Mouse (Mus musculus) heart, embryonic 15.5 days (tissue): Measurements from ENCODE around the gene Nrap. TPM values are rescaled to one million over a fixed set of nuclear protein-coding genes. Genes with fewer than 3 reads are reported as not detected.

ENCODE experiments used
- ATAC-seq: fragments of 200-750 bp; cut with Nextera tagmentation; replicated peaks from 2 replicates; pipeline ENCODE4 v1.8.0; 2017; ENCODE audit warnings: low read depth, moderate TSS enrichment; ENCODE audit not compliant: insufficient number of reproducible peaks, insufficient read depth, low FRiP score
- H3K27ac ChIP-seq: fragments of 300-500 bp; sonication (generic); 2 replicates; pipeline ENCODE4 v1.5.1; 2015; ENCODE audit warnings: mild to moderate bottlenecking, inconsistent platforms
- H3K27me3 ChIP-seq: fragments of 300-500 bp; sonication (generic); 2 replicates; pipeline ENCODE4 v1.6.1; 2015; ENCODE audit warnings: inconsistent platforms
- H3K36me3 ChIP-seq: fragments of 300-500 bp; sonication (generic); 2 replicates; pipeline ENCODE4 v1.6.1; 2015; ENCODE audit warnings: mild to moderate bottlenecking, inconsistent platforms
- H3K4me1 ChIP-seq: fragments of 300-500 bp; sonication (generic); replicated peaks from 2 replicates; pipeline ENCODE4 v1.6.1; 2015; ENCODE audit warnings: inconsistent platforms
- H3K4me2 ChIP-seq: fragments of 300-500 bp; sonication (generic); 2 replicates; pipeline ENCODE4 v1.6.1; 2015; ENCODE audit warnings: inconsistent platforms, mild to moderate bottlenecking, moderate library complexity
- H3K4me3 ChIP-seq: fragments of 300-500 bp; sonication (generic); 2 replicates; pipeline ENCODE4 v1.5.1; 2015; ENCODE audit warnings: mild to moderate bottlenecking, inconsistent platforms
- H3K9ac ChIP-seq: fragments of 300-500 bp; sonication (generic); 2 replicates; pipeline ENCODE4 v1.6.1; 2015; ENCODE audit warnings: mild to moderate bottlenecking, inconsistent platforms
- H3K9me3 ChIP-seq: fragments of 300-500 bp; sonication (generic); replicated peaks from 2 replicates; pipeline ENCODE4 v1.6.1; 2016; ENCODE audit warnings: inconsistent platforms
- WGBS: fragments of 180-500 bp; shearing (Covaris S2); methylation state at CpG from one replicate; pipeline ENCODE4 v1.1.7; 2015; ENCODE audit warnings: mixed read lengths; 5-methylcytosine and 5-hydroxymethylcytosine counted together
- polyA plus RNA-seq: library from polyadenylated mRNA; unstranded; fragments of >200 nt; fragmentation: Nextera tagmentation; extraction: Ambion mirVana; gene quantifications from 2 replicates; pipeline ENCODE4 v1.2.1, GENCODE M21; 2015

Nrap gene
- polyA plus RNA-seq, 1 experiment from 2014 or later = 43.0 TPM

- Histone ChIP-seq H3K9ac (no peak overlapping the region), H3K36me3 (no peaks in the 10 kb centered on the region), H3K4me3 (no peak overlapping the region), H3K4me2 (no peak overlapping the region), H3K4me1 (no peaks in the 10 kb centered on the region), H3K9me3 (no peaks in the 10 kb centered on the region), H3K27ac (no peak overlapping the region), H3K27me3 (no peaks in the 10 kb centered on the region)
- 60% methylated on average over 3 of the region's 3 CpGs for WGBS
- ATAC-seq = no peak
Measured at GRCm38 (mm10) chr19:56277140-56277804, 112.6 kb downstream of the Nrap start.

DNA sequence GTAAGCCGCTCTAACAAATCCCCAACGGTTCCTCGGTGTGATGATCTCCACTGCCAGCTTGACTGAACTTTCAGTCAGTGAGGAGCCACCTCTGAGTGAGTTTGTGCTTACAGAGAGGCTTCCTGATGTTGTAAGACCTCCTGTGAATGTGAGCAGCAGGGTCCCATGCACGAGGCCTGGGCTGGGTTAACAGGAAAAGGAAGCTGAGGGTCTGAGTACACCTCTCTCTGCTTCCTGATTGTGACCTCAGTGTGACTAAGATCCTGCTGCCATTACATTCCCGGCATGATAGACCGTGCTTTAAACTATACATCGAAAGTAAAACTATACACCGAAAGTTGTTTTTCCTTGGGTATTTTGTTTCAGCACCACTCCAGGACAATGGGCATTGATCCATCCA is 117.8 kb downstream of the Nrap start:
- Histone ChIP-seq H3K4me1 (no peaks in the 10 kb centered on the region), H3K36me3 (no peaks in the 10 kb centered on the region), H3K9me3 (no peaks in the 10 kb centered on the region), H3K4me2 (no peak overlapping the region), H3K27me3 (no peaks in the 10 kb centered on the region), H3K27ac (no peak overlapping the region), H3K4me3 (no peak overlapping the region), H3K9ac (no peak overlapping the region)
- no peak for ATAC-seq
- WGBS = 75% methylated on average over 8 of the region's 8 CpGs

Other genes with a start within 250 kb of the Nrap start
- 2.4 TPM in 2 replicates for gene Habp2, start 102.9 kb downstream of the Nrap start, polyA plus RNA-seq
- 25.6 and 28.4 TPM in 2 replicates for gene Casp7, start 7.1 kb upstream of the Nrap start, polyA plus RNA-seq
- 0.08 and 0.10 TPM in 2 replicates for gene Plekhs1, start 71.6 kb upstream of the Nrap start, polyA plus RNA-seq
- 13.9 and 14.3 TPM in 2 replicates for gene Dclre1a, start 158.2 kb upstream of the Nrap start, polyA plus RNA-seq
- 14.4 and 14.9 TPM in 2 replicates for gene Nhlrc2, start 158.2 kb upstream of the Nrap start, polyA plus RNA-seq